Mouse (Mus musculus) retina, adult 2 months (tissue): ENCODE results near the gene Hoxd9.

Source experiments
- DNase-seq: peaks from one replicate; pipeline ENCODE4 v3.0.0-alpha.2; 2012; ENCODE audit warnings: low read depth, low spot score

The Hoxd9 gene

DNA sequence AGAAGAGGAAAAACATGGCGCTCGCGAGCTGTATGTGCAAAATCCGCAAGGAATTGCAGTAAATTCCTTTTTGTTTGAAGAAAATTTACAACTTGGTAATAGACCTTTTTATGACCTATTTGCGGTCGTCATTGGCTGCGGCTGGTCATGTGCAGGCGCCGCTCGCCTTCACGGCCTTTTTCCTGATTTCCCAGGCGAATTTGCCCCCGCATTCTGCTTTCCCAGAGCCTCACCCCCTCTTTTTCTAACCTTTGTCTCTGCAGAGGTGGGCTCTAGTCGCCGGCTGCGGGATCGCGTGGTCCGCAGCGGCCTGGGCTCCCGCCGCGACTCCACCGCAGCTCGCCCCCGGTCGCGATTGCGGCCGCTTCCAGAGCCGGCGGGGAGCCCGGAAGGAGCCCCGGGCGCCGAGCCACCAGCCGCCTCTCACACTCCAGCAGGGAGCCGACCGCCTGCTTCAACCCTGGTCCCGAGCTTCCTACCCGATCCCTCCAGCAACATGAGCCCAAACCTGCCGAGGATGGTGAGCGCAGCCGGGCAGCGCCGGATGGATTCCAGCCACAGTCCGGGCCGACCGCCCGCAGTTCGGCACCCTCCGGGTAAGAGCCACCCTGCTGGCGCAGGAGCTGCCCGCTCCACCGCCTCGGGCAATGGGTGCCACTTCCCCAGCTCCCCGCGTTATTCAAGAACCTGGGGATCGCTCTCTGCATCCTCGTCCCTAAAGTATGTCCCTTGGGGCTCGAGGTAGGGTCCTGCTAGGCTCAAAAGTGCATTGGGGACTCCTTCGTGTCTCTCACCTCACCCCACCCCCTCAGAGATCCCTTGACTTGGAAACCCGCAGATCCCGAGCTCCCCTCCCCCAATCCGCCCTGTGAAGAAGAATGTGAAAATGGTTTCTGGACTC, 14.4 kb downstream of the Hoxd9 start, which contains the start of the genes Hoxd3 and Hoxd4:
Hoxd3 (plus strand) TSS at position 207 of the 901 bp plus-strand sequence.
Hoxd4 (plus strand) TSS at position 209 of the 901 bp plus-strand sequence.
- no peak for DNase-seq

DNA sequence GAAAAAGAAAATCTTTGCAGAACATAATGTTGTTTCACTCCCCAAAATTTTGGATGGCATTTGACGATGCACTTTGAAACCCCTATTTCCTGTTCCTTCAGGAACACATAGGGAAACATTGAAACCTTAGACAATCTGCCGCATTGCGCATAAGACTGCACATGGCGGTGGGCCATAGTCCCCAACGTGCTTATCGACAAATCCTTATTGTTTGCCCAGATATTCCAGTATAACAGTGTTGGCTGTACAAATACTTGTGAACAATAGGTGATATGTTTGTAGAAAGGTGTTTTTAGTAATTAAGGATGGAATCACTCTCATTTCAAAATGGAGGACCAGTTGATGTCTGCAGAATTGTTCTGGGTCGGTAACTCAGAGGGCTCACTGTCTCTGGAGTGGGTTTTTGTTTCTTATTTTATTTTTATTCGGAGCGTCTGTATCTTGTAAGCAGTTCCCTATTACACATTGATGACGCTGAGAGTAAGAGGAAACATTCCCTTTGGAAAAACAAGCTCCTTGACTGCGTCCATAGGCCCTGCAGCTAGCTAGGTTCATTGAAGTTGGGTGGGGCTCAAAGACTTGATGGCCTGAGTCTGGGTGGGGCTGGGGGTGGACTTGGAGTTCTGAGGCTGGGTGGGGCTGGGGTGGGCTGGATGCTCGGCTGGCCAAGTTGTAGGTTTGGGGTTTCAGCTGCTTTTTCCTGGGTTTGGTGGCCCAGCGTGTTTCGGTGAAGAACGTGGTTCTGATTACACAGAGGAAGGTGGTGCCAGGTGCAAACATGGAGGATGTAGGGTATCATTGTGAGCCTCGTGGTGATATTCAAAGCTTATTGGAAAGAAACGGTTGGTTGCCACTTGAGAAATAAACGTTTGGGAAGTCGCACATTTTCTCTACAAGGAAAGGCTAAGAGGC, 16.0 kb downstream of the Hoxd9 start:
- no peak for DNase-seq

DNA sequence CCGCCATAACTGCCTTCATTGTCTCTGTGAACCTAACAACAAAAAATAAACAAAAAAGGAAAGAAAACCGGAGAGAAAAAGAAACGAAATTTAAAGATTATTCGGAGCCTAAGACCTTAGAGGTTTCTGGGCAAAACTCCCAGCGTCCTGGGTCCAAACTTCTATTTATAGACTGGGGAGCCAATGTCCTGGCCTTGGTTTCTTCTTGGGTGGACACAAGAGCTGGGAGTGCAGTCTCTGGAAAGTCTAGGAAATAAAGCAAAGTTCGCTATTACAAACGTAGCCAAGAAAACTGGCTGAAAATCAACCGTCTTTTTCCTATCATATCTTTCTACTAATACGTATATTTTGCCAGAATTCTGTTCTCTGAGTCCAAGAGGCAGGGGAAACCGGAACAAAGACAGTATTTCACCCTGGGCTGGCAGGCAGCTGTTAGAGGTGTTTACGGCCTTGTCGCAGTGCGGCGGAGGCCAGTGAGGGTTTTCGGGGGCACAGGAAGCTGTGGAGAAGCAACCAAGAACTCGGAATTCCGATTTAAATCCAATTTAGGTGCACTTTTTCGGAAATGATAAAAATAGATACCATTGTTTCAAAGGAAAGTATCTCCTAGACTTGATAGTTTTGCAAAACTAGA, 16.7 kb downstream of the Hoxd9 start:
- no peak for DNase-seq

DNA sequence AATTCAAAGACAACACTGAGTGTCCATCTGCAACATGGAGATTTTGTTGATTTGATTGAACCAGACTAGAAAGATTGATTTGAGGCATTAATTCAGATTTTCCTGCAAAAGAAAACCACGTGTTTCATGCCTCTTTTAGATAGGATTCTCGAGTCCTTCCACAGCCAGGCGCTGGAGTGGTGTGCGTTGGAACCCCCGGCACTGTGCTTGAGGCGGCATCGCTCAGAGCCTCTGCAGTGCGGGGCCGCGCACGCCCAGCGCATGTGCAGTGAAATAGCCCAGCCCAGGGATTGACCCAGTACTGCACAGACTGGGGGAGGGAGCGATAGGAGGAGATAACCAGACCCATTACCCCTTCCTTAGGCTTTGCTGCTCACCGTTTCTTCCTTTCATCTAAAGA, 17.4 kb downstream of the Hoxd9 start:
- no peak for DNase-seq

DNA sequence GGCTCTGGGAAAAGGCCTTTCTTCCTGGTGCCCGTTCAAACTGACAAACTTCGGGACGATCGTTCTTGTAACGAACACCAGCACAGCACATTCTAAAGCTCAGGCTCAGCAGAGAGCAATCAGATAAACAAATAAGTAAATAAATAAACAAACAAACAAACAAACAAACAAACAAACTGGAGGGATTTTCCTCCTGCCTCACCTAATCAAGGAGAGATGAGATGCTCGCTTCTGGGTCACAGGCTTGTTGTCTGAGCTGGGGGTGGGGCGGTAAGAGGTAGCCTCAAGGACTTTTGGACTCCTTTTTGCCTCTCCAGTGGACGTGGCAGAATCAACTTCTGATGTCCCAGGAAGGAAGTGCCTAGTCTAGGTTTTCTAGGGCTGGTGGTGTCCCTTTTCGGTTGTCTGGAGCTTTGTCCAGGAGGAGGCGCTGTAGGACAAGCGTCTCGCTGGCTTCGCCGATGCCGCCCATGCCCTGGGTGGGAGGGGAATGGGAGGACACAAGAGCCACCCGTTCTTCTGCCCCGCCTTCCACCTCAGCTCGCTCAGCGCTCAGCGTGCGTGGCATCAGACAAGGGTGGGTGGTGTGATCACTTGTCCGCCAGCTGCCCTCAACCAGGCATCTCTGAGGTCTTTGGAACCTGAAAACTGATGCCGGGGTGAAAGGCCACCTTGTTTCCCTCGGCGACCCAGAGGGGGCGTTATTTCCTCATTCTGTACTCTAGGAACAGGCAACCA, 18.1 kb downstream of the Hoxd9 start:
- peak; percentile 30 for DNase-seq

DNA sequence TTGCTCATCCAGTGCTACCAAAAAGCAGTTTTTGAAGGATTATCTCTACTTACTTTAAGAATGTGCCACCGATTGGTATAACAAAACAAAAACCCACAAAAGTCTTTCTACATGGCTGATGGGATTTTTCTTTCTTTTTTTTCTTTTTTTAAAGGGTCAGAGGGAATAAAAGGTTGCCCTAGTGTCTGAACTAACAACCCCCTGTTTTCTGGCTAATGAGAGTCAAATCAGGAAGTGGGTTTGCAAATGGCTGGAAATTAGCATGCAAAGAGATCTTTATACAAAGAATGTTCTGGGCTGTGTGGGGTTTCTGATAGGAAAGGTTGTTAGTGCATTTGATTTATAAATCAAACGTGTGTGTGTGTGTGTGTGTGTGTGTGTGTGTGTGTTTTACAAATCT, 22.9 kb downstream of the Hoxd9 start:
- no peak for DNase-seq

DNA sequence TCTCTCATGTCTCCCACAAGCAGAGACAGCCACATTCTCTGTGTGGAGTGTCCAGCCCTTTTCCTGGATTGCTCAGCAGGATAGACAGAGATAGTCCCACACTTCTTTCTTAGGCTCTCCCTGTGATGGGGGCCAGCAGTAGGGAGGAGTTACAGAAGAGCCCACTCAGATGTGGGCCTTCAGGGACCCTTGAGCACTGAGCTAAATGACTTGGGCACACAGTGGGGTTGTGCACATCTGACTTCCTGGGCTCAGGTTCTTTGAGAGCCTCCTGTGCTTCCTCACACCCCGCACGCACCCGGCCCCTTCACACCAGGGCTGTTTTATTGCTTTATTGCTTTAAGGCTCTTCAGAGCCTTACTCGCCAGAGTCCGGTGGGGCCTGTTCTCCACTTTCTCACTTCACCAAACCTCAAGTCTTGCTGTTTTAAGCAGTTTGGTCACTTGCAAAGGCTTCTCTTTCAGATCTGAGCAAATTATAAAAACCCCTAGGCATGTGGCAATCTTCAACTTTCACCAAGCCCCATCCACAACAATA, 23.5 kb downstream of the Hoxd9 start:
- no peak for DNase-seq

DNA sequence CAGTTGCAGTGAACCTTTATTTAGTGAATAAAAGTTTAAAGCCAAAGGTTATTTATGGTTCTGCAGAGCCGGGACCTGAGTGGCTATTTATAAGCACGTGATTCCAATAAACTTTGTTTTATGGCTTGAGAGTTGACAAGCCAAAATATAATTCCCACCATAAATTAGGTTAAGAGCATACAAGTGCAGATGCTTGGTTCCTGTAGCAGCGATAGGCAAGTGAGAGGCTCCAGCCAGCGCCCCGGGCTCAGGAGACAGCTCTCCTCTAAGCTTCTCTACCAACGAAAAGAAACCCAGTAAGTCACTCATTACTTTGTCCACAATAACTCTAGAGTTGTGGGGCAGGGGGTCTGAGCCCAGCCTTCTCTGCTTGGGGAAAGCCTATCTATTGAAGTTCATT, 24.4 kb downstream of the Hoxd9 start:
- no peak for DNase-seq

DNA sequence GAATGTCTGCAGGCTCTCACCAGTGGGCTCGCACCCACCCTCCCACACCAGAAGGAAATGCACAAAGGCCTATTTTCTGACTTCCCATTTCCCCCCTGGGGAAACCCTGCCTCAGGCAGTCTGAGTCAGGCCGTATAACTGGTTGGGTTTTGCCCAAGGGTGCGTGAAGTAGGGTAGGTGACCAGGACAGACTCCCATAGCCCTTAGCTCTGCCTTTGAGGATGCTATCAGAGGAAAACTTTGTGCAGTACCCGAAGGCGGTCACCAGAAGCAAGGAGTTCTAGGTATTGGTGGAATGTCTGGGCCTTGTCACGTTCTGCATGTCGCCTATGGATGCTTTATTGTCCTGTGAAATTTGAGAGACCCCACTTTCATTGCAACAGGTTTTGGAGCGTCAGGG, 25.4 kb downstream of the Hoxd9 start:
- DNase-seq = no peak

DNA sequence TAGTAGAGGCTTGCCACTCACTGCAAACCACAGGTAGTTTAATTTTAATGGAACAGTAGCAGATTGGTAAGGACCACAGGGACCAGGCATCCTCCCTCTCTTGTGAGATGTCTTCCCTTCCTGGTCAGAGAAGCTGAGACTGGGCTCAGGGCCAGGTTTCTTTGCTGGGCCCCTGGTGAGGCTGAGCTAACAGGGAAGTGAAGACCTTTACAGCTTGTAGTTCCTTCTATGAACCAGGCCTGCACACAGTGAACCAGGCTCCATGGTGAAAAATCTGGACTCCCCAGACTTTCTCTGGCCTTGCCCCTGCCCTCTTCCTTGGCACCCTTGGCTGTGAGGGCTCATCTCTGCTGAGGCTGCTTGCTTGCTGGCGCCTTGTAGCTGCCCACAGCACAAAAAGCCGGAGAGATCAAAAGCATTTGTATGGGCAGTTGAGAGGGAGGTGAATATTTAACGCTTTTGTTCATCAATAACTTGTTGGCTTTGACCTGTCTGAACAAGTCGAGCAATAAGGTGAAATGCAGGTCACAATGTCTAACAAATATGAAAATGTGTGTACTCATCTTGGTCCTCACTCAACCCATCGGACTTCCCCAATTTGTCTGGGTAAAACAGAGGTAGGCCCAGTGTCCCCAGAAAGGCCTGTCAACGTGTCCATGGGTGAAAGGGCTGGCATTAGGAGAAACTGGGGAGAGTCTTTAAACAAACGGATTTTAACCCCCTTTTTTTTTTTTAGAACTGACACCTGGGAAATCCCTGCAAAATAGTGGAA, 26.9 kb downstream of the Hoxd9 start:
- no peak for DNase-seq

DNA sequence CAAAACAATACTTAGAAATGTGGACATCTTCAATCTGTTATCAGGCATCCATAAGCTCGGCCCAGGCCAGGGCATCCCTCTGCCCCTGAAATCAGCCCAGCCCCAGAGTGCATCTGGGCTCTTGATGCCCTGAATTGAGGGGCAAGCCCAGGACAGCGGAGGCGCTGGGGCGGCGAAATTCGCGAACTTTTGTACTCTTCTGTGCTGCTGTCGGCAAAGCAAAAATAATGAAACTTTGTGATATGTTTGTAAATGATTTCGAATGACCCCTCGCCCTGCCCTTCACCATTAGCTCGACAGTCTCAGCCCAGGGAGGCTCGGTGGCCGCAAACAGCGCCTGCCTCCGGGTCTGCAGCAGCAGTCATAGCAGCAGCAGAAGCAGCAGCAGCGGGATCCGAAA, 27.6 kb downstream of the Hoxd9 start:
- DNase-seq = no peak

DNA sequence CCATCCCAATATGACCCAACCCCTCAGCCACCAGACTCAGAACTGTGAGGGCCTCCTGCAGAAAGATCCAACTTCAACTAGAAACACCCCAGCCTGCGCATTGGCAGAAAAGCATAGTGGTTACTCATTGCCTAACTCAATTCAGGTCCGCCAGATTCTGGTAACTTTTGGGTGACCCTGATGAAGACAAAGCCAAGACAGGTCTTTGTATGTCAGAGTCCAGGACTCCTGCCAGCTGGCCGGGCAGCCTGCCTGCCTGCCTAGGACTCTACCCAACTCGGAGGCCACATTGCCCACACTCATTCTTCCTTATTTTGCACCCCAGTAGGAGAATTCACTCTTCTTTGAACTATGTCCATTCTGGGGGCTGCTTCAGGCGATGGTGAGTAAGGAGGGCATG, 29.0 kb downstream of the Hoxd9 start, which contains the start of gene Gm28230:
Gm28230 (plus strand) TSS at position 178 of the 400 bp plus-strand sequence.
- DNase-seq = no peak

DNA sequence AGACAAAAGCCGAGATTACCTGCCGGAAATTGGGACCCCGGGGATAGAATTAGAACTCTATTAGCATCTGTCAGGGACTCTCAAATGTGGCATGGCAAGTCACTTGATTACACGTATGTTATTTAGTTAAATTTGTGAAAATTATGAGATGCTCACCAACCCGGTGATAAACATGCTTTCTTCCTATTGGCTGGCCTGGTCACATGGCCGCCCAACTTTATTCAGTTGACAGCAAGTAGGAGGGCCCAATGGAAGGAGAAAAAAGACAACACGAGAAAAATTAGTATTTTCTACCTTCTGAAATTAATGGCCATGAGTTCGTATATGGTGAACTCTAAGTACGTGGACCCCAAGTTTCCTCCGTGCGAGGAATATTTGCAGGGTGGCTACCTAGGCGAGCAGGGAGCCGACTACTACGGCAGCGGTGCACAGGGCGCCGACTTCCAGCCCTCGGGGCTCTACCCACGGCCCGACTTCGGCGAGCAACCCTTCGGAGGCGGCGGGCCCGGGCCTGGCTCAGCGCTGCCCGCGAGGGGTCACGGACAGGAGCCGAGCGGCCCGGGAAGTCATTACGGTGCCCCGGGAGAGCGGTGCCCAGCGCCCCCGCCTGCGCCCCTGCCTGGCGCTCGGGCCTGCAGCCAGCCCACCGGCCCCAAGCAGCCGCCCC, 29.6 kb downstream of the Hoxd9 start:
- DNase-seq = no peak

DNA sequence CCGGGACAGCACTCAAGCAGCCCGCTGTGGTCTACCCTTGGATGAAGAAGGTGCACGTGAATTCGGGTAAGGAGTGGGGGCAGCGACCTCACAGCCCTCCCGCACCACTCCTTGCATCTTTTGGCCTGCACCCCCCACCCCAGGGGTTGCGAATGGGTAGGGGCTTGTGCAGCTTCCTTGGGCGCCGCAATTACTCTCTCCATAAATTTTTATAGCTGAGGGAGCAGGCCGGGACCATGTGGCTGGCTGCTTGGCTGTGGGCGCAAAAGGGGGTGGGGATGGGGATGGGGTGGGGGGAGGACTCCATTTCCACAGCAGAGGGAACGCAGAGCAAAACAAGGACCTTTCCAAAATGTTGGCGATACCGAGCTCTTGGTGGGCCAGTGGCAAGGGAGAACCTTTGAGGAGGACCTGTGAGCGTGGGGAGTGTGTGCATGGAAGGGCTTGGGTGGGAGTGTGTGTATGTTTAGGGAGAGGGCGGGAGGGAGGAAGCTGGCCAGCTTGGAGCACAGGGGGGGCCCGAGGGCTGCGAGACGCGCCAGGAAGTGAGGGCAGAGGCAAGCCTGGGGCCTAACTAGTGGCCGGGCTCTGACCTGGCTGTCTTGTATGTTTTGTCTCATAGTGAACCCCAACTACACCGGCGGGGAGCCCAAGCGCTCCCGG, 30.2 kb downstream of the Hoxd9 start:
- DNase-seq = no peak

DNA sequence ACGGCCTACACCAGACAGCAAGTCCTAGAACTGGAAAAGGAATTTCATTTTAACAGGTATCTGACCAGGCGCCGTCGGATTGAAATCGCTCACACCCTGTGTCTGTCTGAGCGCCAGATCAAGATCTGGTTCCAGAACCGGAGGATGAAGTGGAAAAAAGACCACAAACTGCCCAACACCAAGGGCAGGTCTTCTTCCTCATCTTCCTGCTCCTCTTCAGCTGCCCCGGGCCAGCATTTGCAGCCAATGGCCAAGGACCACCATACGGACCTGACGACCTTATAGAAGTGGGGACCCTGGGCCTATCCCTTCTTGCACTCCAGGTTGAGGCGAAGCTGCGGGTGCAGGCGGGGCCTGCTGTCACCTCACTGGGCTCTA, 30.8 kb downstream of the Hoxd9 start:
- DNase-seq = no peak

DNA sequence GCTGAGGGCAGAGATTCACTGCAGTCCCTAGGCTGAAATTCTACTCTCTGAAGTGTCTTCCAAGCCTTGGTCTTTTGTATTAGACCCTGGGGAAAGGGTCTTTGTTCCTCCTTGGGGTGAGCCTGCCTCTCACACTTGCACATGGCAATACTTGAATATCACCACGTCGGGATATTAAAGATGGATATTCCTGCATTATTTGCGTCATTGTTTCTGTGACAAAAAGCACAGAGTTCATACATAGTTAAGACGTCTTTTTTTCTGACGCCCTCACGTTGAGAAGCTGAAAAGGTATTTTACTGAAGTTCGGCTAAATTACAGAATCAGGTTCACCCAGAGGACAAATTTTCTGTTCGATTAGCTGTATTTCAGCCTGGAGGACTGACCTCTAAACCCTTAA, 32.8 kb downstream of the Hoxd9 start:
- DNase-seq = no peak

DNA sequence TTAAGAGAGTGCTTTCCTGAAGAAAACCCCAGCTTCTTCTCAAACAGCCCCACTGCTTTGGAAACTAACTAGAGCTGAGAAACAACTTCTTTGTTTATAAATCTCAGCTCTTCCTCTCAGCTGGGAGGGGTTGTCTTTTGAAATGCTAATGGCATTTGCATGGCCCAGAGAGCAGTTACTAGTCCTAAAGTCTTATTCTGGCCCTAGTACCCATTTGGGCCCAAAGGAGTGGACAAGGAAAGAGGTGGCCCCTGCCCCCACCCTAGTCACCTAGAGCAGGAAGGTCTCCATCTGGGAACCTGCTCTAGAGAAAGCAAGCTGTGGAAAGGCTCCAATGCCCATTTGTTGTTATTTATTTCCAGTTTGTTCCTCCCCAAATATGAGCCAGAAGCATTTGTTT, 33.5 kb downstream of the Hoxd9 start:
- no peak for DNase-seq

DNA sequence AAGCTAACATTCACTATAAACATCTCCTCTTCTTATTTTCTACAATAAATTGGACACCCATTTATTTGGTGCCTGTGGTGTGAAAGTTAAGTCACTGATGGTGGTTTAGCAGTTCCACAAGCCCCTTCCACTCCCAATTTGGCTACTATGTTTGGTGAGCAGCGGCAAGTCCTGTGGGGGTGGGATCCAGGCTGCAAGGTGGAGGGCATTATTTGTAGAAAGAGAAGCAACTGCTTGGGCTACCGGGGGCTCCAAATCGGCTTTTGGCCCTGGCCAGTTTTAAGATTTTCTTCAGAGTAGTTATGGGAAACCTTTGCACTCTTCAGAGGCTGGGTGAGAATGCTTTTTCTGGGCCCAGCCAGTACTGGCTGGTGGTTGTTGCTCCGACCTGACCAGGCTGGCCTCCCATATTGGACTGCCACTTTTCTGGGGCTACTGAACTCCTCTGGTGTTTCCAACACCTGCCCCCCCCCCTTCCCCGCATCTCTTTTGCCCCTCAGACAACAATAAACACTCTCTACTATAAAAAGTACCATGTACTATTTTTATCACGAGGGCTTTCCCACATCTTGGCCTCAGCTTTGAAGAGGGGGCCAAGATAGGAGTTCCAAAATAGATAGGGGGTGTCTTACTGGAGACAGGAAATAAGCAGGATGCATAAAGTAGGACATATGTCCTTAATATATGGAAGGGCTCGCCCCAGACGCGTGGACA, 34.4 kb downstream of the Hoxd9 start:
- no peak for DNase-seq
